Mouse (Mus musculus): Measurements from ENCODE around the gene Trpm1.

DNA sequence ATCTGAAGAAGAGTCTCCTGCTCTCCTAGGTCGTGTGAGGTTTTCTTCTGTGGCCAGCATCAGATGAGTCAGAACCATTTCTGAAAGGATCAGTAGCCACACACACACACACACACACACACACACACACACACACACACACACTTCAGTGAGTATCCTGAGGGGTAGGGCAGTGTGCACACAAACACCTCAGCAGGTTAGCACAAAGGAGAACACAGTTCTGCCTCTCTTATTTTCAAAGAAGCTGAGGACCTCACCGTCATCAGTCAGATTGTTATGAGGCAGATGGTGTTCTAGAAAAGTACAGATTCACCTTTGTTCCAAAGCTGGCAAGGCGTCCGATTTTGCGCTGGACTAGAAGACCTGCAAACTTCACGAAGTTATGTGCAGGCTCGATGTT, 156.6 kb downstream of the Trpm1 start:
- TF ChIP-seq CTCF (IDR thresholded peaks at IDR 0.05; ENCODE audit: low read depth) (no peak), EP300 (IDR thresholded peaks at IDR 0.05; ENCODE audit: low read depth) (no peak)
